Mouse (Mus musculus): ENCODE results near the gene Asap3. TPM values are rescaled to one million over a fixed set of nuclear protein-coding genes. Genes with fewer than 3 reads are reported as not detected.
A peak's percentile ranks its signal among the peaks of the same experiment; 100 is the strongest.

The Asap3 gene
- 1.6 and 1.9 TPM in 2 replicates for polyA plus RNA-seq (2015; fragmentation: Nextera tagmentation; extraction: Ambion mirVana)

- Histone ChIP-seq H3K9ac (ENCODE audit: low read length) (peak within 1 kb of the TSS; percentile 76), H3K4me3 (ENCODE audit: low read depth, low read length) (peak within 1 kb of the TSS; percentile 64), H3K27me3 (ENCODE audit: control insufficient read depth, insufficient read depth, low read length) (no peaks in the 10 kb centered on the region), H3K9me3 (ENCODE audit: control insufficient read depth, low read length) (no peaks in the 10 kb centered on the region), H3K4me2 (replicated peaks; ENCODE audit: low read depth) (peak within 1 kb of the TSS; percentile 98), H3K27ac (replicated peaks) (peak within 1 kb of the TSS; percentile 76), H3K4me1 (replicated peaks; ENCODE audit: control insufficient read depth, insufficient read depth) (peaks cover 5% of the 10 kb centered on the region; the same call in 1 of the 2 replicates), H3K36me3 (ENCODE audit: control insufficient read depth, insufficient read depth, low read length) (no peaks in the 10 kb centered on the region)
- DNase-seq (ENCODE audit: low spot score), result peak; percentile 97
- no peak for TF ChIP-seq EP300 (optimal IDR thresholded peaks at IDR 0.05)
- peak; percentile 45; the same call in 1 of the 2 replicates for TF ChIP-seq CTCF (IDR thresholded peaks at IDR 0.05; ENCODE audit: low read depth)
- peak; percentile 86 for ATAC-seq (ENCODE audit: low FRiP score, low TSS enrichment)
- under 1% methylated on average over 47 of the region's 54 CpGs for WGBS
Observed at GRCm38 (mm10) chr4:136206033-136206893, at the start of gene Asap3. Gene Asap3 (plus strand): TSS chr4:136206365.

GRCm38 (mm10) chr4:136158498-136158897 lies 47.7 kb upstream of the Asap3 start:
- Histone ChIP-seq H3K4me2 (replicated peaks; ENCODE audit: low read depth) (no peak overlapping the region), H3K4me3 (ENCODE audit: low read depth, low read length) (no peak overlapping the region), H3K9ac (ENCODE audit: low read length) (no peak overlapping the region), H3K4me1 (replicated peaks; ENCODE audit: control insufficient read depth, insufficient read depth) (no peaks in the 10 kb centered on the region), H3K36me3 (ENCODE audit: control insufficient read depth, insufficient read depth, low read length) (no peaks in the 10 kb centered on the region), H3K9me3 (ENCODE audit: control insufficient read depth, low read length) (no peaks in the 10 kb centered on the region), H3K27ac (replicated peaks) (no peak overlapping the region), H3K27me3 (ENCODE audit: control insufficient read depth, insufficient read depth, low read length) (no peaks in the 10 kb centered on the region)
- 75% methylated on average over 6 of the region's 6 CpGs for WGBS
- DNase-seq (ENCODE audit: low spot score), result no peak
- ATAC-seq (ENCODE audit: low FRiP score, low TSS enrichment), result no peak
- no peak for TF ChIP-seq EP300 (optimal IDR thresholded peaks at IDR 0.05)
- TF ChIP-seq CTCF (IDR thresholded peaks at IDR 0.05; ENCODE audit: low read depth), result peak; percentile 44

- Histone ChIP-seq H3K4me3 (ENCODE audit: low read depth, low read length) (no peak overlapping the region), H3K27me3 (ENCODE audit: control insufficient read depth, insufficient read depth, low read length) (no peaks in the 10 kb centered on the region), H3K4me2 (replicated peaks; ENCODE audit: low read depth) (no peak overlapping the region), H3K9me3 (ENCODE audit: control insufficient read depth, low read length) (no peaks in the 10 kb centered on the region), H3K9ac (ENCODE audit: low read length) (no peak overlapping the region; the same call in 1 of the 2 replicates), H3K4me1 (replicated peaks; ENCODE audit: control insufficient read depth, insufficient read depth) (no peaks in the 10 kb centered on the region), H3K36me3 (ENCODE audit: control insufficient read depth, insufficient read depth, low read length) (no peaks in the 10 kb centered on the region), H3K27ac (replicated peaks) (no peak overlapping the region)
- TF ChIP-seq CTCF (IDR thresholded peaks at IDR 0.05; ENCODE audit: low read depth) (peak; percentile 98), EP300 (optimal IDR thresholded peaks at IDR 0.05) (no peak)
- peak; percentile 62 for ATAC-seq (ENCODE audit: low FRiP score, low TSS enrichment)
- WGBS, result 13% methylated on average over 5 of the region's 5 CpGs
- peak; percentile 84 for DNase-seq (ENCODE audit: low spot score)
Observed at GRCm38 (mm10) chr4:136159802-136160397, 46.3 kb upstream of the Asap3 start.

- TF ChIP-seq CTCF (IDR thresholded peaks at IDR 0.05; ENCODE audit: low read depth) (peak; percentile 99), EP300 (optimal IDR thresholded peaks at IDR 0.05) (no peak)
- Histone ChIP-seq H3K4me3 (ENCODE audit: low read depth, low read length) (no peak overlapping the region), H3K27ac (replicated peaks) (no peak overlapping the region), H3K36me3 (ENCODE audit: control insufficient read depth, insufficient read depth, low read length) (no peaks in the 10 kb centered on the region), H3K4me1 (replicated peaks; ENCODE audit: control insufficient read depth, insufficient read depth) (no peaks in the 10 kb centered on the region), H3K4me2 (replicated peaks; ENCODE audit: low read depth) (no peak overlapping the region), H3K27me3 (ENCODE audit: control insufficient read depth, insufficient read depth, low read length) (no peaks in the 10 kb centered on the region), H3K9me3 (ENCODE audit: control insufficient read depth, low read length) (no peaks in the 10 kb centered on the region), H3K9ac (ENCODE audit: low read length) (no peak overlapping the region)
- peak; percentile 68 for ATAC-seq (ENCODE audit: low FRiP score, low TSS enrichment)
- DNase-seq (ENCODE audit: low spot score), result peak; percentile 89
- WGBS, result under 1% methylated on average over 11 of the region's 11 CpGs
Observed at GRCm38 (mm10) chr4:136163448-136163847, 42.7 kb upstream of the Asap3 start.

- WGBS, result 83% methylated on average over 8 of the region's 8 CpGs
- H3K36me3 ChIP-seq (ENCODE audit: control insufficient read depth, insufficient read depth, low read length), result no peaks in the 10 kb centered on the region
- no peaks in the 10 kb centered on the region for H3K27me3 ChIP-seq (ENCODE audit: control insufficient read depth, insufficient read depth, low read length)
- no peak overlapping the region for H3K4me2 ChIP-seq (replicated peaks; ENCODE audit: low read depth)
- H3K9ac ChIP-seq (ENCODE audit: low read length), result no peak overlapping the region
- no peak overlapping the region for H3K4me3 ChIP-seq (ENCODE audit: low read depth, low read length)
- no peak for DNase-seq (ENCODE audit: low spot score)
- no peak for ATAC-seq (ENCODE audit: low FRiP score, low TSS enrichment)
- no peak for TF ChIP-seq EP300 (optimal IDR thresholded peaks at IDR 0.05)
- no peaks in the 10 kb centered on the region for H3K9me3 ChIP-seq (ENCODE audit: control insufficient read depth, low read length)
- H3K4me1 ChIP-seq (replicated peaks; ENCODE audit: control insufficient read depth, insufficient read depth), result no peaks in the 10 kb centered on the region
- H3K27ac ChIP-seq (replicated peaks), result no peak overlapping the region
Observed at GRCm38 (mm10) chr4:136164981-136165380, 41.2 kb upstream of the Asap3 start.

- no peak overlapping the region for H3K4me3 ChIP-seq (ENCODE audit: low read depth, low read length)
- H3K27me3 ChIP-seq (ENCODE audit: control insufficient read depth, insufficient read depth, low read length), result no peaks in the 10 kb centered on the region
- 62% methylated on average over 3 of the region's 3 CpGs for WGBS
- H3K9ac ChIP-seq (ENCODE audit: low read length), result no peak overlapping the region
- DNase-seq (ENCODE audit: low spot score) (no peak), ATAC-seq (ENCODE audit: low FRiP score, low TSS enrichment) (no peak)
- no peaks in the 10 kb centered on the region for H3K36me3 ChIP-seq (ENCODE audit: control insufficient read depth, insufficient read depth, low read length)
- H3K9me3 ChIP-seq (ENCODE audit: control insufficient read depth, low read length), result no peaks in the 10 kb centered on the region
- 0 out of 2 replicates have a peak, but pooled peaks cover 3% of the 10 kb centered on the region for H3K4me1 ChIP-seq (replicated peaks; ENCODE audit: control insufficient read depth, insufficient read depth)
- H3K27ac ChIP-seq (replicated peaks), result no peak overlapping the region
- no peak overlapping the region for H3K4me2 ChIP-seq (replicated peaks; ENCODE audit: low read depth)
- TF ChIP-seq CTCF (IDR thresholded peaks at IDR 0.05; ENCODE audit: low read depth), result no peak
- TF ChIP-seq EP300 (optimal IDR thresholded peaks at IDR 0.05), result no peak
Observed at GRCm38 (mm10) chr4:136167701-136168100, 38.5 kb upstream of the Asap3 start.
